Mouse (Mus musculus) MEL (cell line): ENCODE data around the gene Trim6. TPM values are rescaled to one million over a fixed set of nuclear protein-coding genes. Genes with fewer than 3 reads are reported as not detected.

ENCODE experiments used
- DNase-seq: peaks from one replicate; pipeline ENCODE4 v3.0.0; 2011; ENCODE audit warnings: low read depth, low spot score
- H3K27ac ChIP-seq: 2 replicates; pipeline ENCODE4 v1.5.1; 2012; ENCODE audit warnings: low read depth, mild to moderate bottlenecking, control low read depth, low read length, moderate library complexity; ENCODE audit not compliant: control insufficient read depth
- H3K27me3 ChIP-seq, 2 experiments: fragments of 150-350 bp in 1 of 2; sonication (generic) in 1 of 2; 2 replicates each; pipeline ENCODE4 v1.6.1; 2012; ENCODE audit warnings: low read length in 2 of 2, mild to moderate bottlenecking in 2 of 2, improper control_type of control experiment in 1 of 2, moderate library complexity in 1 of 2; ENCODE audit not compliant: insufficient read depth in 2 of 2, control insufficient read depth in 1 of 2
- H3K36me3 ChIP-seq, 2 experiments: 2 replicates each; pipeline ENCODE4 v1.6.1; 2012 to 2014; ENCODE audit warnings: low read length in 2 of 2, improper control_type of control experiment in 1 of 2, inconsistent platforms in 1 of 2, mild to moderate bottlenecking in 1 of 2; ENCODE audit not compliant: insufficient read depth in 2 of 2, control insufficient read depth in 1 of 2
- H3K4me1 ChIP-seq, 2 experiments: fragments of 150-350 bp in 1 of 2; sonication (generic) in 1 of 2; 2 replicates each; pipeline ENCODE4 v1.6.1; 2012; ENCODE audit warnings: low read length in 2 of 2, improper control_type of control experiment in 1 of 2, mild to moderate bottlenecking in 1 of 2; ENCODE audit not compliant: insufficient read depth in 2 of 2, control insufficient read depth in 1 of 2
- H3K4me3 ChIP-seq, 2 experiments: fragments of 150-350 bp in 1 of 2; sonication (generic) in 1 of 2; 2 replicates each; pipeline ENCODE4 v1.5.1; 2012; ENCODE audit warnings: low read depth in 2 of 2, low read length in 2 of 2, mild to moderate bottlenecking in 2 of 2, moderate library complexity in 2 of 2, control low read depth in 1 of 2, improper control_type of control experiment in 1 of 2; ENCODE audit not compliant: control insufficient read depth in 1 of 2, insufficient read depth in 1 of 2
- H3K79me2 ChIP-seq: 2 replicates; pipeline ENCODE4 v1.6.1; 2012; ENCODE audit warnings: mild to moderate bottlenecking, low read length, moderate library complexity; ENCODE audit not compliant: control insufficient read depth, poor library complexity, insufficient read depth
- H3K9ac ChIP-seq: 2 replicates; pipeline ENCODE4 v1.6.1; 2012; ENCODE audit warnings: low read depth, mild to moderate bottlenecking, control low read depth, low read length, moderate library complexity; ENCODE audit not compliant: control insufficient read depth, poor library complexity, severe bottlenecking
- H3K9me3 ChIP-seq: fragments of 150-350 bp; sonication (generic); replicated peaks from 2 replicates; pipeline ENCODE4 v1.6.1; 2012; ENCODE audit warnings: mild to moderate bottlenecking, low read length, improper control_type of control experiment, moderate library complexity; ENCODE audit not compliant: insufficient read depth
- CHD1 ChIP-seq: IDR thresholded peaks from 2 replicates; pipeline ENCODE4 v1.6.1; 2012; ENCODE audit warnings: low read depth, mild to moderate bottlenecking, inconsistent platforms, low read length, improper control_type of control experiment
- KAT2A ChIP-seq: conservative IDR thresholded peaks from 2 replicates; pipeline ENCODE4 v1.6.1; 2012; ENCODE audit warnings: low read depth, low read length, improper control_type of control experiment, inconsistent platforms
- MEF2A ChIP-seq: IDR thresholded peaks from 2 replicates; pipeline ENCODE4 v1.6.1; 2014; ENCODE audit warnings: low read depth, mild to moderate bottlenecking, inconsistent platforms, low read length, improper control_type of control experiment; ENCODE audit not compliant: poor library complexity, insufficient replicate concordance, severe bottlenecking; ENCODE audit errors: extremely low read depth
- NRF1 ChIP-seq: IDR thresholded peaks from 2 replicates; pipeline ENCODE4 v1.6.1; 2014; ENCODE audit warnings: low read depth, mild to moderate bottlenecking, inconsistent platforms, low read length, improper control_type of control experiment, moderate library complexity; ENCODE audit not compliant: poor library complexity, insufficient read depth, severe bottlenecking
- POLR2AphosphoS2 ChIP-seq: IDR thresholded peaks from 2 replicates; pipeline ENCODE4 v1.6.1; 2011; ENCODE audit warnings: low read length, improper control_type of control experiment
- SMC3 ChIP-seq: IDR thresholded peaks from 2 replicates; pipeline ENCODE4 v1.6.1; 2011; ENCODE audit warnings: low read depth, low read length, improper control_type of control experiment
- TBP ChIP-seq: IDR thresholded peaks from 2 replicates; pipeline ENCODE4 v1.8.0; 2011; ENCODE audit warnings: low read depth, low read length, improper control_type of control experiment
- UBTF ChIP-seq: IDR thresholded peaks from 2 replicates; pipeline ENCODE4 v1.6.1; 2012; ENCODE audit warnings: low read depth, mild to moderate bottlenecking, inconsistent platforms, low read length, improper control_type of control experiment, moderate library complexity, borderline replicate concordance; ENCODE audit not compliant: insufficient read depth
- USF2 ChIP-seq, 2 experiments: IDR thresholded peaks; 2 replicates each; pipeline ENCODE4 v1.6.1; 2011 to 2012; ENCODE audit warnings: improper control_type of control experiment in 2 of 2, low read length in 2 of 2, borderline replicate concordance in 1 of 2, inconsistent platforms in 1 of 2, low read depth in 1 of 2, mild to moderate bottlenecking in 1 of 2; ENCODE audit not compliant: insufficient read depth in 1 of 2
- ZKSCAN1 ChIP-seq: IDR thresholded peaks from 2 replicates; pipeline ENCODE4 v1.6.1; 2012; ENCODE audit warnings: low read depth, mild to moderate bottlenecking, inconsistent platforms, low read length, improper control_type of control experiment, moderate library complexity
- ZNF384 ChIP-seq: IDR thresholded peaks from 2 replicates; pipeline ENCODE4 v1.6.1; 2012; ENCODE audit warnings: low read depth, mild to moderate bottlenecking, inconsistent platforms, low read length, improper control_type of control experiment
- polyA plus RNA-seq, 2 experiments: library from polyadenylated mRNA; stranded (reverse) in 1 of 2; unstranded in 1 of 2; fragments of >175 nt in 1 of 2; fragments of >200 nt in 1 of 2; gene quantifications; 2 replicates each; pipeline versions ENCODE4 v1.2.1 to v1.2.4; 2012; ENCODE audit warnings: low replicate concordance in 2 of 2, low read depth in 1 of 2; ENCODE audit not compliant: insufficient read length in 2 of 2, insufficient read depth in 1 of 2, missing spikeins in 1 of 2
- total RNA-seq: library from RNA; depleted of rRNA; stranded (reverse); fragments of 300-350 nt; gene quantifications from 2 replicates; pipeline ENCODE4 v1.2.3, GENCODE M21; 2012

The Trim6 gene
- total and polyA plus RNA-seq, 3 experiments = 4.1 TPM; not detected in 2

DNA sequence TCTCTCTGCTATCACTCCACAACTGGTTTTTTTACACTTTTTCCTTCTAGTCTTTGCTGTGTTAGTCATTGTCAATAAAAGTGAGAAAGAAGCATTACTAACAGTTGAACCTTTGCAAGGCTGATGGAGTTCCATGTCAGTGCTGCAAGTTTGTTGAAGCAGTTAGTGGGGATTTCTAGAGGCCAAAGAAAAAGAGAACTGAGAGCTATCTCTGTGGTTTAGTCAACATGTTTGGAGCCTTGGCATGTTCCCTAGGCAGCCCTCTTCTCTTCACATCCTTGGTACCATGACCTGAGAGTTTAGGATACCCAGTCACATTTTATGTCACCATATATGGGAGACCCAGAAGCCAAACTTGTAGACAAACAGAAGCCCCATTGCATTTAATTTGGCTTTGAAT, 22.3 kb downstream of the Trim6 start:
- peaks cover 0 to 2% of the 10 kb centered on the region in 2 experiments; a peak in 2 of 4 replicates for H3K36me3 ChIP-seq
- TF ChIP-seq ZKSCAN1 = no peak
- TF ChIP-seq CHD1 = no peak
- TF ChIP-seq POLR2AphosphoS2 = no peak
- no peak for TF ChIP-seq UBTF
- TF ChIP-seq SMC3 = no peak
- TF ChIP-seq USF2 (IDR thresholded peaks at IDR 0.05; ENCODE audit: borderline replicate concordance in 1 of 2, insufficient read depth in 1 of 2, low read depth in 1 of 2, low read length in 2 of 2) = no peak
- no peak for TF ChIP-seq MEF2A
- no peak for TF ChIP-seq TBP
- no peak for TF ChIP-seq KAT2A
- TF ChIP-seq, all 39 proteins: peak for 0
- no peak for DNase-seq
- Histone ChIP-seq H3K9me3 (no peaks in the 10 kb centered on the region), H3K79me2 (no peaks in the 10 kb centered on the region), H3K4me1 (peaks cover 2 to 4% of the 10 kb centered on the region in 2 experiments; a peak in 2 of 4 replicates), H3K9ac (no peak overlapping the region), H3K27me3 (peaks cover 0 to 1% of the 10 kb centered on the region in 2 experiments; a peak in 2 of 4 replicates), H3K27ac (no peak overlapping the region), H3K4me3 (no peak overlapping the region)

DNA sequence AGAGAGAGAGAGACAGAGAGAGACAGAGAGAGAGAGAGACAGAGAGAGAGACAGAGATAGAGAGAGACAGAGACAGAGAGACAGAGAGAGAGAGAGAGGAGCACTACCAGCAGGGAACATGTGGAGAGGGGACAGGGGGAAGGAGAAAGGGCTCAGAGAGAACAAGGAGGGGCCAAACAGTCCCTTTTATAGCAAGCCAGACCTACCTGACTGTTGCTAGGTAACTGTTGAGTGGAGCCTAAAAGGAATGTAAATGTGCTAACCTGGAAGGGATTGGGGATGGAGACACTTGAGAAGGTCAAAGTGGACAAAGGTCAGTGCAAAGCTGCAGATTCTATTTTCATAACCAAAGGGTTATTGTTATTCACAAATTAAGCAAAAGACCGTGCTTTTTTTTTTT, 25.0 kb downstream of the Trim6 start:
- Histone ChIP-seq H3K4me3 (peak overlapping the region; percentile 95 to 99), H3K79me2 (no peaks in the 10 kb centered on the region), H3K9me3 (no peaks in the 10 kb centered on the region), H3K36me3 (peaks cover 0 to 2% of the 10 kb centered on the region in 2 experiments; a peak in 2 of 4 replicates), H3K9ac (peak overlapping the region; percentile 96), H3K27me3 (no peaks in the 10 kb centered on the region), H3K27ac (no peak overlapping the region), H3K4me1 (peaks cover 2 to 4% of the 10 kb centered on the region in 2 experiments; a peak in 2 of 4 replicates)
- DNase-seq = no peak
- TF ChIP-seq ZNF384 (0 out of 2 replicates have a peak, but pooled peaks have one; percentile 14), NRF1 (no peak)
